Mouse (Mus musculus): ENCODE results near the gene Zfp777.

The Zfp777 gene

GRCm38 (mm10) chr6:48048426-48049272 lies at the start of gene Zfp777:
Zfp777 (minus strand) TSS chr6:48048911.
- Histone ChIP-seq H3K4me1 (replicated peaks; ENCODE audit: low read depth, low read length) (peaks cover 34% of the 10 kb centered on the region), H3K4me3 (replicated peaks; ENCODE audit: low read length) (peak within 1 kb of the TSS; percentile 85)
- no peak for TF ChIP-seq POU5F1 (IDR thresholded peaks at IDR 0.05; ENCODE audit: borderline replicate concordance, low read length)
- TF ChIP-seq CTCF (conservative IDR thresholded peaks at IDR 0.05; ENCODE audit: low read length): no peak

DNA sequence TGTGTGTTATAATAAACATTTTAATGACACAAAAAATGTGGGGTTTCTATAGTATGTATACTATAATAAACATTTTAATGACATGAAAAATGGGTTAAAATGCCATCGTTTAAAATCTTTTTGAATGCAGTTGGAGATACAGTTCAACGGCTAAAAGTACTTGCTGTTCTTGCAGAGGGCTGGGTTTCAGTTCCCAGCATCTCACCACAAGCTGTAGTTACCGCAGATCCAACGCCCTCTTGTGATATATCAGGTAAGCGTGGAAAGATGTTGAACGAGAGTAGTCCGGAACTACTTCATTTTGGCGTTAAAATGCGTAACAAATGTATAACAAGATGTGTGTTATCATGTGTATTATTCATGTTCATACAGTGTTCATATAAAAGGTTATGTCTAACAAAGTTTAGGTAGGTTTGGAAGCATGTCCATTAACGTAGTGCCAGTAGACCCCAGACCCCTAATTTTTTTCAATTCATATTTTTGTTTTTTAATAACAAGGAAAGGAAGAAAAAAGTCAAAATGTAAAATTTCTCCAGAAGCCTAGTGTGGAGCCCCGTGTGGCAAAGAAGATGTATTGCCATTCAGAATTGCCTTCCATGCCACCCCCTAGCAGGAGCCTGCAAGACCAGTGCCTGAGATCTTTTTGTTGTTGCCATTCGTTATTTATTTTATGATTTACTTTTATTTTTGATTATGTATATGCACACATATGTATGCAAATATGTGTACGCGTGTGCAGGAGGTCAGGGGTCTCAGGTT lies 38.4 kb upstream of the Zfp777 start:
- TF ChIP-seq CTCF (conservative IDR thresholded peaks at IDR 0.05; ENCODE audit: low read length) (peak; percentile 24), NANOG (IDR thresholded peaks at IDR 0.05; ENCODE audit: borderline replicate concordance, low read length) (no peak)
- Histone ChIP-seq H3K9me3 (ENCODE audit: low read length) (no peaks in the 10 kb centered on the region), H3K36me3 (ENCODE audit: insufficient read depth, low read length) (peaks cover 26% of the 10 kb centered on the region), H3K27me3 (ENCODE audit: insufficient read depth, low read length) (no peaks in the 10 kb centered on the region), H3K4me1 (replicated peaks; ENCODE audit: low read depth, low read length) (peaks cover 26% of the 10 kb centered on the region), H3K4me3 (replicated peaks; ENCODE audit: low read length) (peak overlapping the region; percentile 85)

More at GRCm38 (mm10) chr6:48048426-48049272, at the start of gene Zfp777:
- Histone ChIP-seq H3K36me3 (ENCODE audit: insufficient read depth, low read length) (peaks cover 15% of the 10 kb centered on the region), H3K27me3 (ENCODE audit: insufficient read depth, low read length) (peaks cover 28% of the 10 kb centered on the region), H3K9me3 (ENCODE audit: low read length) (no peaks in the 10 kb centered on the region)

DNA sequence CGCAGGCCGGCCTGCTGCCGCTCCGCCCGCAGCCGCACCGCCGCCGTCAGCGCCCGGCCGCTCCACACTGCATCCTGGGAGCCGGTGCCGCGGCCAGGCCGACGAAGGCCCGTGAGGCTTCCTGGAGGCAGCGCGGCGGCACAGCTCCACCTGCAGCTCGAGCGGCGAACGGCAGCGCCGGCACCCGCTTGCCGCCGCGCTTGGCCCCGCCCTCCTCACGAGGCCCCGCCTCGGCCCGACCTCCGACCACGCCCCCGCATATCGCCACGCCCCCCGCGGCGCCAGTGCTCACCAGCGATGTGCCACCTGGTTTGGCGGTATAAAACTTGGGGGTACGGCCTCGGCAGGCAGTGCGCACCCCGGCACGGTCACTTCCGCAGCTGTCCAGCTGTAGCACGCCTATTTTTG lies 37.8 kb upstream of the Zfp777 start, which contains the start of gene Zfp746:
Zfp746 (minus strand) TSS at position 123 of the 408 bp plus-strand sequence.
- Histone ChIP-seq H3K27me3 (ENCODE audit: insufficient read depth, low read length) (no peaks in the 10 kb centered on the region), H3K36me3 (ENCODE audit: insufficient read depth, low read length) (peaks cover 33% of the 10 kb centered on the region), H3K4me1 (replicated peaks; ENCODE audit: low read depth, low read length) (peaks cover 26% of the 10 kb centered on the region), H3K4me3 (replicated peaks; ENCODE audit: low read length) (peak within 1 kb of the TSS; percentile 85), H3K9me3 (ENCODE audit: low read length) (no peaks in the 10 kb centered on the region)
- TF ChIP-seq POU5F1 (IDR thresholded peaks at IDR 0.05; ENCODE audit: borderline replicate concordance, low read length) (no peak), NANOG (IDR thresholded peaks at IDR 0.05; ENCODE audit: borderline replicate concordance, low read length) (no peak), CTCF (conservative IDR thresholded peaks at IDR 0.05; ENCODE audit: low read length) (no peak)

DNA sequence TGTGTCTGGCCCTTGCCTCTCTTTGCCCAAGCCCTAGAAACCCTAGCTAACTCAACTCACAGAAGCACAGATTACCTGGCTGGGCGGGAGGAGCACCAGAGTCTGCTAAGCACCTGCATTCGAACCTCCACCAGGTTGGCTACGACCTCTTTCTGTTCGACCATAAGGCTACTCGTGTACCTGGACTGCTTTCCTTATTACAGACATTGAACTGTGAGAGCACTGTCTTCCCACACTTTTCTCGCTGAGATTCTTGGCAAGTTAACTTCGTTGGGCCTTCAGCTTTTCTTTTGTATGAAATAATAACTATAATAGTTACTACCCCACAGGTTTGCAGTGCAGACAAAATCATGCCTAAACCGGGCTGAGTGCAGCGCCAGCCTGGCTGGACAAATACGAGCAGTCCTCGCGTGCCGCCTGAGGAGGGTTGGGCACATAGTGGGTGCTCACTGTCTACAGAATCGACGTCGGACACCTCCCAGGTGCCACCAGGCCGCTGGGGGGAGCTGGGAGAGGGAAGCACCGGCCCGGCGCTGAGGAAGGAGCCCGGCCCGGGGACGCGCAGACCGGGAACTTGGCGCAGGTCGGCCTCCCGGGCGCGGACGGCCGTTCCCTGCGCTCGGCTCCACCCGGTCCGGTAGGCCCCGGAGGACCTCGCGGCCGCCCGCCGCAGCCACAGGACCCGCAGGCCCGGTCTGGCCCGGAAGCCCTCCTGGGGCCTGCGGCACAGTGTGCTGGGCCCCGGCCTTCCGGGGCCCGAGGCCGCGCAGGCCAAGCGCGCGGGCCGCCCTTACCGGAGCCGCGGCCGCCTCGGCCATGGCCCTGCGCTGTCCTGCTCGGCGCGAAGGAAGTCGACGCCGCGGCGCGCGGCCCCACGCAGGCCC lies 37.1 kb upstream of the Zfp777 start:
- no peaks in the 10 kb centered on the region for H3K27me3 ChIP-seq (ENCODE audit: insufficient read depth, low read length)
- no peak for TF ChIP-seq NANOG (IDR thresholded peaks at IDR 0.05; ENCODE audit: borderline replicate concordance, low read length)
- no peak for TF ChIP-seq CTCF (conservative IDR thresholded peaks at IDR 0.05; ENCODE audit: low read length)
- no peak for TF ChIP-seq POU5F1 (IDR thresholded peaks at IDR 0.05; ENCODE audit: borderline replicate concordance, low read length)
- no peaks in the 10 kb centered on the region for H3K9me3 ChIP-seq (ENCODE audit: low read length)
- H3K4me1 ChIP-seq (replicated peaks; ENCODE audit: low read depth, low read length): peaks cover 26% of the 10 kb centered on the region
- H3K36me3 ChIP-seq (ENCODE audit: insufficient read depth, low read length): peaks cover 40% of the 10 kb centered on the region
- peak overlapping the region; percentile 85 for H3K4me3 ChIP-seq (replicated peaks; ENCODE audit: low read length)

DNA sequence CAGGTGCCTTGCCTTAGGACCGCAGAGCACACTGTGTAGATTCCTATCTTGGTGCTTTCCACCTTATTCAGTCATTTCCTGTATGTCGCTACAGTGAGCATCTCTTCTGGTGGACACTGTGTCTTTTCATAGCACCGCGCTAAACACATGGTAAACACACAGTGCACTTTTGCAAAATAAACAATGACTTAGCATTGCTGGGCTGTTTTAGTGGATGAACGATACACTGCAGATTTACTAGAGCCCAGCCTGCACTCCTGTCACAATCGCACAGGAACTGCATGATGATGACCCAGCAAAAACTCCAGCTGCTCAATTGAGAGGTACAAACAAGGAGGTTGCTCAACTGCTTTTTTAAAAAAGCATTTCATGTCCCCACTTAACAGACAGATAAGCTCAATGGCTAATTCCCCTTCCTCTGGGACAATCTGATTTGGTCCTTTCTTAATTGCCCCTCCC lies 35.1 kb upstream of the Zfp777 start:
- peaks cover 59% of the 10 kb centered on the region for H3K36me3 ChIP-seq (ENCODE audit: insufficient read depth, low read length)
- H3K9me3 ChIP-seq (ENCODE audit: low read length): no peaks in the 10 kb centered on the region
- TF ChIP-seq POU5F1 (IDR thresholded peaks at IDR 0.05; ENCODE audit: borderline replicate concordance, low read length) (no peak), NANOG (IDR thresholded peaks at IDR 0.05; ENCODE audit: borderline replicate concordance, low read length) (no peak), CTCF (conservative IDR thresholded peaks at IDR 0.05; ENCODE audit: low read length) (no peak)
- H3K4me1 ChIP-seq (replicated peaks; ENCODE audit: low read depth, low read length): peaks cover 26% of the 10 kb centered on the region
- no peaks in the 10 kb centered on the region for H3K27me3 ChIP-seq (ENCODE audit: insufficient read depth, low read length)
- no peak overlapping the region for H3K4me3 ChIP-seq (replicated peaks; ENCODE audit: low read length)

DNA sequence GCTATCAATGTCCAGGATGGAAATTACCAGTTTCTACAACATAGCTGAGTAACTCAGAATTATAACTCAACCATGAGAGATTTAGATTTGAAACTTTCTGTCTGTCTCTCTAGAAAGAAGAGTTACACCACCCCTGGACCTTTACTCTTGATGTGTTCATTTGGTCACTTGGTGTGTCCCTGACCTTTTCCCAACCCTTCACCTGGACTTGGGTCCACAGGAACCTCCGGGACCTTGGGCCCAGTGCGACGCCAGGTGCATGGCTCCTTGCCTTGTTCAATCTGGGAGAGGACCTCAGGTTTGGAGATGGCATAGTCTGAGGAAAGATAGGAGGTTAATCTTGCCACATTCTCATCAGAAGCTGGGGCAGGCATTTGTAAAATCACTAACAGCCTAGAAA lies 33.2 kb upstream of the Zfp777 start:
- no peak for TF ChIP-seq POU5F1 (IDR thresholded peaks at IDR 0.05; ENCODE audit: borderline replicate concordance, low read length)
- no peak for TF ChIP-seq CTCF (conservative IDR thresholded peaks at IDR 0.05; ENCODE audit: low read length)
- no peak for TF ChIP-seq NANOG (IDR thresholded peaks at IDR 0.05; ENCODE audit: borderline replicate concordance, low read length)
- no peak overlapping the region for H3K4me3 ChIP-seq (replicated peaks; ENCODE audit: low read length)
- H3K36me3 ChIP-seq (ENCODE audit: insufficient read depth, low read length): peaks cover 73% of the 10 kb centered on the region
- no peaks in the 10 kb centered on the region for H3K9me3 ChIP-seq (ENCODE audit: low read length)
- peaks cover 26% of the 10 kb centered on the region for H3K4me1 ChIP-seq (replicated peaks; ENCODE audit: low read depth, low read length)
- no peaks in the 10 kb centered on the region for H3K27me3 ChIP-seq (ENCODE audit: insufficient read depth, low read length)

GRCm38 (mm10) chr6:48081021-48081420 lies 32.3 kb upstream of the Zfp777 start:
- Histone ChIP-seq H3K9me3 (ENCODE audit: low read length) (no peaks in the 10 kb centered on the region), H3K4me3 (replicated peaks; ENCODE audit: low read length) (no peak overlapping the region), H3K36me3 (ENCODE audit: insufficient read depth, low read length) (peaks cover 81% of the 10 kb centered on the region), H3K27me3 (ENCODE audit: insufficient read depth, low read length) (no peaks in the 10 kb centered on the region), H3K4me1 (replicated peaks; ENCODE audit: low read depth, low read length) (peaks cover 26% of the 10 kb centered on the region)
- TF ChIP-seq POU5F1 (IDR thresholded peaks at IDR 0.05; ENCODE audit: borderline replicate concordance, low read length): no peak
- TF ChIP-seq NANOG (IDR thresholded peaks at IDR 0.05; ENCODE audit: borderline replicate concordance, low read length): no peak
- no peak for TF ChIP-seq CTCF (conservative IDR thresholded peaks at IDR 0.05; ENCODE audit: low read length)

All from E14TG2a.4 (cell line).